Mouse (Mus musculus) duodenum, adult 2 months (tissue): Measurements from ENCODE around the gene Pik3r4. TPM values are rescaled to one million over a fixed set of nuclear protein-coding genes. Genes with fewer than 3 reads are reported as not detected.

Experiments
- polyA plus RNA-seq: library from polyadenylated mRNA; depleted of rRNA; stranded (reverse); fragments of >200 nt; gene quantifications from 2 replicates; pipeline ENCODE4 v1.2.3, GENCODE M21; 2012; ENCODE audit warnings: low replicate concordance; rRNA removed

The Pik3r4 gene
- 9.7 and 10.5 TPM in 2 replicates for polyA plus RNA-seq

GRCm38 (mm10) chr9:105642460-105643371, at the start of gene Pik3r4:
Gene Pik3r4 (plus strand): TSS chr9:105642978.

Other genes starting within 250 kb of the Pik3r4 start
- 2.4 and 3.1 TPM in 2 replicates for gene Aste1, start 247.6 kb upstream of the Pik3r4 start, polyA plus RNA-seq
- 0.11 TPM in 1 of 2 replicates, not detected in the other for gene Nek11, start 247.5 kb upstream of the Pik3r4 start, polyA plus RNA-seq
- gene Atp2c1, start 115.7 kb upstream of the Pik3r4 start, polyA plus RNA-seq, result 20.5 and 48.7 TPM in 2 replicates
- 0.01 and 0.05 TPM in 2 replicates for gene Col6a6, start 185.2 kb downstream of the Pik3r4 start, polyA plus RNA-seq